Mouse (Mus musculus): ENCODE data around the gene Acap2. TPM values are rescaled to one million over a fixed set of nuclear protein-coding genes. Genes with fewer than 3 reads are reported as not detected.

Acap2 gene
- total RNA-seq, 2 experiments from 2014 or later: 18.2 to 23.9 TPM

DNA sequence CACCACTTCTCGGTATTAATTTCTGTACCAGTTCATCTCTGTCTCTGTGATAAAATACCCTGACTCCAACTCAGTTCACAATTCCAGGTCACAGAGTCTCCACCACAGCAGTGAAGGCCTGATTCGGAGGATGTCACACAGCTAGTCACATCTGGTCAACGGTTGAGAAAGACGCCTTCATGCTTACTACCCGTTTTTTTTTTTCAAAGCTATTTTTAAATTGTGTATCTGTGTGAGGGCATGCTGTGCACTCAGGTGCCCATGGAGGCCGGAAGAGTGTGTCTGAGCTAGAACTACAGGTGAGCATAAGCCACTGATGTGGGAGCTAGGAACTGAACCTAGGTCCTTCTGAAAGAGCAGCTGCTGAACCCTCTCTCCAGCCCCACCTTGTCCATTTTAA is 136.3 kb downstream of the Acap2 start:
- intact Hi-C loops (cut with DNase I): loop anchor here (5.0 to 10.0 kb wide), 3 partner anchors 60 to 292 kb away; no protein-coding TSS in a partner anchor

DNA sequence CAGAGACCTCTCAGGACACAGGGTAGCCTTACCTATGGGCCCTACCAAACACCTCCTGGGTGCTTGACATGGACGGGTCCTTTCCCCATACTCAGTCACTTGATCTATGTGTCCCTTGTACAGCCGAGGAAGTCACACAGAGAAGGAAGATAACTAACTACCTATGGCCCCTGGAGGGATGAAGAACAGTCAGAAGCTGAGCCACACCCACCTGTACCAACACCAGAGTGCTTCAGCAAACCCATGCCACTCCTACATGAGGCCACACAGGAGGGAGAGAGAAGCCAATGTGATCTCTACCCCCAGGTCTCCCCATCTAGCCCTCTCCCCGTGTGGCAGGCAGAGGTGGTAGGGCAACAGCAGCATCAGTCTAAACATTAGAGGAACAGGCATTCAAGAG is 138.1 kb downstream of the Acap2 start:
- intact Hi-C loops (cut with DNase I): loop anchor here (10.0 kb wide), 1 partner anchor 58 kb away; no protein-coding TSS in a partner anchor
- DNase-seq (ENCODE audit: low spot score): no peak

More for the DNA sequence above, 136.3 kb downstream of the Acap2 start:
- DNase-seq (ENCODE audit: low spot score): no peak

DNA sequence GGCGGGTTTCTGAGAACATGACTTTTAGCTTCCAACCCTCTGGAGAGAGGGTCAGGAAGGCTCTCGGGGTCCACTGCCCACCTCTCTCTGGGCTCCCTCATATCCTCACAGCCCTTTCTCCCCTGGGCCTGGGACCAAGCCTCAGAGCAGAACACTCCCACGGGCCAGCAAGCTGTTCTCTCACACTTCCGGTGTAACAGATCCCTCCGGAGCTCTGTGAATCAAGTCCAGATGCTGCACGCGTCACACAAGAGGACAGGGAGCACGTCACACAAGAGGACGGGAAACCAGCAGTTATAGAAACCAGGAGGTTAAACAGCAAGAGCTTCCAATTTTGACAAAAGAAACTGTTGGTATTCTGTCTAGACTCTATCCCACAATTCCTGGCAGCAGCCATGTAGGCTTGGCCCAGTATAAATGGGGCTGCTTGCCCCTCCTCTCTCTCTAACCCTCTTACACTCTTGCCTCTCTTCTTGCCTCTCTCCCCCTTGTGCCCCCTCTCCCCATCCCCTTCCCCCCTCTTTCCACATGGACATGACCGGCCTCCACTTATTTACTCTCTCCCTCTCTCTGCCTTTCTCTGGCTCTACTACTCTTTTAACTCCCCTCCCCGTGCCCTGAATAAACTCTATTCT is 139.7 kb downstream of the Acap2 start:
- peak; percentile 58 for DNase-seq (ENCODE audit: low spot score)
- intact Hi-C loops (cut with DNase I): loop anchor here (10.0 kb wide), 1 partner anchor 57 kb away; no protein-coding TSS in a partner anchor

DNA sequence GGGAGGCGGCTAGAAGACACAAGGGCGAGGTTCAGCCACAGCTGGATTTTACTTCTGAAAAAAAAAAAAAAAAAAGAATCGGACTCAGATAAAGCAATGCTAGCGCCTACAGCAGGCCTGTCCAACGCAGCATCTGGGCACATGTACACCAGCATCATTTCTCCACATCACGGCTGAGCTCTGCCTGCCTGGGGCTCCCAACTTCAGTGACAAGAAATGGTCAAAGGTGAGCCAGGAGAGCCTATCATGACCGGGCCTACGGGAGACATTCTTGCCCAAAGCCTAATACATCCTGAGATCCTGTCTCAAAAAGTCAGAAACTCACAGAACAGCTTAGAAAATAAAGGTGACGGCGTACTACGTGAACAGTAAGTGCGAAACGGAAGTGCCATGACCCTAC is 140.3 kb downstream of the Acap2 start:
- intact Hi-C loops (cut with DNase I): loop anchor here (10.0 kb wide), 1 partner anchor 56 kb away; no protein-coding TSS in a partner anchor

DNA sequence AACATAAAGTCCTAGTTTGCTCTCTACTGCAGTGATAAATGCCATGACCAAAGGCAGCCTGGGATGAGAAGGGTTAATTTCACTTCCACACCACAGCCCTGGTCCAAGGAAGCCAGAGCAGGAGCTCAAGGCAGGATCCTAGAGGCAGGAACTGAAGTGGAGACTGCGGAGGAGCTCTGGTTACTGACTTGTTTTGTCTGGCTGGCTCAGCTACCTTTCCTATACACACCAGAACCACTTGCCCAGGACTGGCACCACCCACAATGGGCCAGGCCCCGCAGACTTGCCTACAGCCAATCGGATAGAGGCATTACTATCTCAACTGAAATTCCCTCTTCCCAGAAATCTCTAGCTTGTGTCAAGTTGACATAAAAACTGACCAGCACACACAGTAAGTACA is 140.8 kb downstream of the Acap2 start:
- no peak for DNase-seq (ENCODE audit: low spot score)
- intact Hi-C loops (cut with DNase I): loop anchor here (10.0 kb wide), 1 partner anchor 55 kb away; no protein-coding TSS in a partner anchor

More for the DNA sequence above, 140.3 kb downstream of the Acap2 start:
- no peak for DNase-seq (ENCODE audit: low spot score)

DNA sequence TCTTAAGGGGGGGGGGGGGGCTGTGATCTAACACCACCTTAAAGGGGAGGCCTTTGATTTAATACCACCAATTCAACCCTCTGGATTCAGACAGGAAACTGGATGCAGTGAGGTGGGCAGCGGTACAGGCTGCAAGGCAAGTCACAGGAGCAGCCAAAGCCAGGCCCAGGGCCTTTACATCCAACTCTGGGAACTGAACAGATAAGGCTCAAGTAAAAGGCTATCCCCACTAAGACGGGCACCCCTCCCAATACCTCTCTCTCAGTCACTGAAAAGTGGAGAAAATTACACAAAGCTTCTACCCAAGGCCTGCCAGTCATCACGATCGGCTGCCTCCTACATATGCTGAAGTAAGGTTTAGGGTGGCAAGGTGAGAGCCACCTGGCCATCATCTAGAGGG is 141.3 kb downstream of the Acap2 start:
- DNase-seq (ENCODE audit: low spot score): no peak
- intact Hi-C loops (cut with DNase I): loop anchor here (10.0 kb wide), 1 partner anchor 55 kb away; no protein-coding TSS in a partner anchor

DNA sequence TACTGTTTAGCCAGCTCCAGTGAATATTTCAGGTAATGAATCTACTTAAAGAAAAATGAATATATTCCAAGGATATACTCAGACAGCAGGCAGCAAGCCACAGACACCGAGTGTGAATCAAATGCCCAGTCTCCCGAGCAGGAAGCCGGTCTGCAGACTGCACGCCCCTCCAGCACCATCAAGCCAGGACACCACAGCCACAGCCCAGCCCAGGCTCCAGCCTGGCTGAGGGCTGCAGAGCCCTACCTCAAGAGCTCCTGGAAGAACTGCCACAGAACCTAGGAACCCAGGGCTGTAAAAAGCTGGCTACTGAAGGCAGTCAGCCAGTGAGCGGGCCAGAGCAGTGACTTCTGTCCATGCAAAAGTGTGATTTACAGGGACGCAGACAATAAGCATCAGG is 148.2 kb downstream of the Acap2 start:
- no peak for DNase-seq (ENCODE audit: low spot score)
- intact Hi-C loops (cut with DNase I): no loop called here

DNA sequence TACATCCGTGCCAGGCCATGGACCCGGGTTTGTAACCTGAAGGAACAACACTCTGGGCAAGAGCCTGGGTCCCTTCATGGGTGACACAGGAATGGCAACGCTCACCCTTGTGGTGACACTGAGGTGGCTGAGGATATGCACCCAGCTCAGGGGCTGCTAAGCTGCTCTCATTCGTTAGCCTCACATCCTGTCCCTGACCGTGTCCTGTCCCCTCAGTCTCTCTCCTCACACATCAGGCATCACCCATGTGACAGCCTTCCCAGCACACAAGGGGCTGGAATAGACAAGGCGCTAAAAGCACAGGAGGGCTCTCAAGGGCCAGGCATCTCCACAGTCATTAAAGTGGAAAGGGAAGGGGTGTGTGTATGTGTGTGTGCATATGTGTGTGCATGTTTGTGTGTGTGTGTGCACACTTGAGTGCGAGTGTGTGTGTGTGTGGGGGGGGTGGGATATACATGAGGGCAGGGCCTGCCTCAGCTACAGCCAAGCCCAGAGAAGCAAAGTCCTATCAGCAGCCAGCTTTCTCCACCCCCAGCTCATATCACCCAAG is 148.8 kb downstream of the Acap2 start:
- DNase-seq (ENCODE audit: low spot score): no peak
- intact Hi-C loops (cut with DNase I): no loop called here

DNA sequence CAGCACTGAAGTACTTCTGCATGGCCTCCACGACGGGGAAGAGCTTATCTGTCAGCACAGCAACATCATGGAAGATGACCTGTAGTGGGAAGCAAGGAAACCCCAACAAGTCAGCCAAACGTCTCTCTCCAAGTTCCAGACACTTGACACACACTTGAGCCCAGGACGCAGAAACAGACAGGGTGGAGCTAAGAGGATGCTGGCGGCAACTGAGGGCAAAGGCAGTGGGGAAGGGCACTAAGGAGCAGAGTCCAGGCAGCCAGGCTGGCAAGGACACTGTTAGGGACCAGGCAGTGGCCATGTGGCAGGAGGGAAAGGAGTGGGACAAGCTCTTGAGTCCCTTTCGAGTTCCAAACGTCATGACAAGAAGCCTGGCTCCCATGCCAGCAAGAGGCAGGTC is 150.3 kb downstream of the Acap2 start:
- intact Hi-C loops (cut with DNase I): no loop called here
- DNase-seq (ENCODE audit: low spot score): no peak

DNA sequence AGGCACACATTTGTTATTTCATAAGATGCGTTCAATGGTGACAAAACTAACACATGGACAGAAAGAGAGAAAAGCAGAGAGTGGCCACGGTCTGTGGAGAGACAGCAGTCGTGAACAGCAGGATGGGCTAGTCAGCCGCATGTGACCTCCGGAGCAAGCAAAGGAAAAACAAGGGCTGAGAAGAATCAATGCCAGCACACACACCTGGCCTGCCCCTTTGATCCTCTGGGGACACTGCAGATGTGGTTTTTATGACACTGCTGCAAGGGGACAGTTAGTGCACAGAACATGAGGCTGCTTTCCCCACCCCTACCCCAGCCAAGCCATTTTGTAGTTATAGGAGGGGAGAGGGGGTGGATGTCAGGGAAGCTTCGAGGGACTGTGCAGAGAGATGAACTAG is 152.9 kb downstream of the Acap2 start:
- no peak for DNase-seq (ENCODE audit: low spot score)
- intact Hi-C loops (cut with DNase I): no loop called here

DNA sequence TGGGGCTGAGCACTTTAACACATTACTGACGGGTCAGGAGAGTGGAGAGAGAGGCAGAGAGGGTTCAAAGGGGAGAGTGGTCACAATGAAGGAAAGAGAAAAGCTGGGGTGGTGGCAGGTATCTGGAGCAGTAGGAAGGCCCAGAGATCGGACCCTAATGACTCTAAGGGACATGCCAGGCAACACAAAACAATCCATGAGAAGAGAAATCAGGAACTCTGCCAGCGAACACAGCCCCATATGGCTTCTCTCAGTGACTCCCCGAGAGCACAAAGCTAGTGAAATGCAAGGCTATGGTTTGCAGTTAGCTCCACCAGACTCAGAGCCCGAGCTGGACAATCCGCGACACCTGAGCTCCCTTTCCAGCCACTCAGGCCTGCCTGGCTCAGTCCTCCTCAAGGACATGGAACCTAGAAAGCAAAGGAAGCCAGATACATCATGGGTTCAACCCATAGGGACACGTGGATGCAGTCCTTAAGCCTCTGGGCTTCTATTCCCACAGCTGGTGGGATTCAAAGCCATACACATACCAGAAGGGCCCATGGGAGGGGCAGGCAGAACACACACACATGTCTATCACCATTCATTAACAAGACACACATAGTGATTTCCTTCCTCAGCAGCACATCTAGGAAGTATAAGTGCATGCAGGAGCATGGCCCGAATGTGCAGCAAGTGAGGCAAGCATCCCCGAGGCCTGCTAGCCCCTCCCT is 153.7 kb downstream of the Acap2 start:
- DNase-seq (ENCODE audit: low spot score): no peak
- intact Hi-C loops (cut with DNase I): no loop called here

DNA sequence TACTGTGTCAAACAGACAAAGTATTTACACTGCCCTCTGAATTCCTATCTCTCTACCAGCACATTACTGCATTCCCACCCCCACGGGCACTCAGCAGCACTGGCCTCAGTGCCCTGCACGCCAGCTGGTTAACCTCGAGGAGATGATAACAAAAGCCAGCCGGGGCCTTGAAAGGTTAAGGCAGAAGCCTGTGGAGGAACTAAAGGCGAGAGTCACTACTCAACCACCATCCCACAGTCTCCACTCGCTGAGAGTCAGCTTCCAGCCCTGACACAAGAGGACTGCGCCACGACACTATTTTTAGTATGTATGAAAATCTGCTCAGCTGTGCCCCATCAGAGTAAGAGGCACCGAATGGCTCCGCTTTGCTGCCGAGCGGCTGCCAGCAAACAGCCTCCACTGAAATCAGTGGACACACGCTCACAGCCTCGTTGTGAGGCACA is 154.8 kb downstream of the Acap2 start:
- intact Hi-C loops (cut with DNase I): no loop called here
- no peak for DNase-seq (ENCODE audit: low spot score)

DNA sequence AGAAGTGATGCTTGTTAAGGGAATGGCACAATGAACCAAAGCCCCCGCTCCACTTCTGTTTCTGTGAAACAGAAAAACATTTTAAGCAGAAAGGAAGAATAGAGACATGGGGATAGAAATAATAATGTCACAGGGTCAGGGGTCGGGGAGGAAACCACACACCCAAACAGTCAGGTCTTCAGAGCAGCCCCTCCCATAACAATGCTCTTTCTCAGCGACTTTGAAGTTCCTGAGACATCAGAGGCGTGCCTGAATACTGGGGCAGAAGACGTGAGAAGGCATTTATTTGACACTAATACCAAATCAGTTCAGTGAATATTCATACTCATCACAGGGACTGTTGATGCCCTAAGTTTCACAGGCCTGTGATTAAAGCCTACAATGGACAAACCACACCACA is 155.8 kb downstream of the Acap2 start:
- intact Hi-C loops (cut with DNase I): no loop called here
- no peak for DNase-seq (ENCODE audit: low spot score)

DNA sequence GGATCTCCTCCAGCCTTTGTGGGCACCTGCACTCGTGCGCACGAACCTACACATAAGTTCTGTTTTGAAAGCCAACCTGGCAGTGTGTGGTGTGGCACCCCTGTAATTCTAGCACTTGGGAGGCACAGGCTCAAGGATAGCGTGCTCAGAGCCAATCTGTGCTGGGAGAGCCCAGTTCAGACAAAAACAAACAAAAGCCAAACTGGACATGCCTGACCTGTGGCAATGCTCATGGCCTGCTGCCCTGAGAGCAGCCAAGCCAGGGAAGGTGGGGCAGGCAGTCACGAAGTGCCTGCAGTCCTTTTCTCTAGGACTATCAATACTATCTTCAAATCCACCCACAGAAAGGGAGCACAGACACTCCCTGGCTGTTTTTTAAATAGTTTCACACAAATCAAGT is 157.9 kb downstream of the Acap2 start:
- intact Hi-C loops (cut with DNase I): no loop called here
- DNase-seq (ENCODE audit: low spot score): no peak

Other genes with a start within 250 kb of the Acap2 start
- gene Xxylt1, start 119.8 kb downstream of the Acap2 start, total RNA-seq (2021): 10 to 100 TPM; 11.3 to 11.5 TPM
- 10 to 100 TPM; 80.7 to 84.4 TPM for gene Ppp1r2, start 74.0 kb upstream of the Acap2 start, total RNA-seq (2021)
- gene Apod, start 113.6 kb upstream of the Acap2 start, total RNA-seq (2021): 1 to 10 TPM; 2.6 to 2.9 TPM
- gene Bdh1, start 221.0 kb upstream of the Acap2 start, total RNA-seq (2021): 1 to 10 TPM; 7.0 to 7.6 TPM

All from heart, postnatal 25 days (tissue).